Mouse (Mus musculus) mouse trophoblast stem cell (cell line): ENCODE measurements around the gene Mecom.

Experiments
- in situ Hi-C, 2 experiments: fragments of 300-500 bp; cut with MseI, MboI; formaldehyde crosslinking; loops; 2 replicates in 1 of 2; 3 replicates in 1 of 2; pipeline ENCODE4 v1.15.1; 2025

The Mecom gene

DNA sequence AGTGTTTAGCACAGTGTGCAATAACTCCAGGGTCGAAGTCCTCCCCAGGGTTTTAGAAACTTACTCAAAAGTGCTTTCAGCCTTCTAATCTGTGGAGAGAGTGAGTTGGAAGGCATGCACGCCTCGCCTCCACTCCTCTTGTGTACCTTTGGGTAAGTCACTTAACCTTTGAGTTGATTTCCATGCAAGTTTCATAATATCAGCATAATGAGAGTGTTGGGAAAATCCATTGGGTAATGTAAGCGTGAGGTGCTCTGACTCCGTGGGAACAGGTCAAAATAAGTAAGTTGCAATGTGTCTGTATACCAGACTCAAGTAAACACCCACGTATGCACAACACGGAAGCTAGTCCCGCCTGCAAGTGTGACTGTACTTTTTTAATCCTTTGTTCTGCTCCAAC is 528.4 kb downstream of the Mecom start:
- in situ Hi-C loops, result loop anchor here (10.0 kb wide), 2 partner anchors 145 to 495 kb away; no protein-coding TSS in a partner anchor

DNA sequence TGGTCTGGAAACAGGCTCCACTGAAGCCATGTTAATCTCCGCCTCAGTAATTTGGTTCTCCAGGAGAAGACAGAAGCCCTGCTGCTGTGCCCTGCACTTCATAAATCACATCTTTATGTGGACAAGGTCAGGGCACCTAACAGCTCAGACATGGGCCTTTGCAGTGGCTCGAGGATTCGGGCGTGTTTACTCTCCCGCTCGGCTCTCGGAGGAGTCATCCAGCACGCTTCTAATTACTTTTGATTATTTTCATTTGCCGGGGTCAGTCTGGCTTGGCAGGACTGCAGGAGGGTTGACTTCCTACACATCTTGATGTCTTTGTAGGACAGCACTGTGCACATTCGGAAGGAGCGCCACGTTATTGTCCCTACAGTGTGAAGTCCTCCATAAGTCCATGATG is 529.6 kb downstream of the Mecom start:
- in situ Hi-C loops, result loop anchor here (10.0 kb wide), 2 partner anchors 147 to 497 kb away; no protein-coding TSS in a partner anchor

GRCm38 (mm10) chr3:30016766-30017165 is 531.0 kb downstream of the Mecom start:
- in situ Hi-C loops, result loop anchor here (10.0 kb wide), 2 partner anchors 148 to 498 kb away; no protein-coding TSS in a partner anchor

DNA sequence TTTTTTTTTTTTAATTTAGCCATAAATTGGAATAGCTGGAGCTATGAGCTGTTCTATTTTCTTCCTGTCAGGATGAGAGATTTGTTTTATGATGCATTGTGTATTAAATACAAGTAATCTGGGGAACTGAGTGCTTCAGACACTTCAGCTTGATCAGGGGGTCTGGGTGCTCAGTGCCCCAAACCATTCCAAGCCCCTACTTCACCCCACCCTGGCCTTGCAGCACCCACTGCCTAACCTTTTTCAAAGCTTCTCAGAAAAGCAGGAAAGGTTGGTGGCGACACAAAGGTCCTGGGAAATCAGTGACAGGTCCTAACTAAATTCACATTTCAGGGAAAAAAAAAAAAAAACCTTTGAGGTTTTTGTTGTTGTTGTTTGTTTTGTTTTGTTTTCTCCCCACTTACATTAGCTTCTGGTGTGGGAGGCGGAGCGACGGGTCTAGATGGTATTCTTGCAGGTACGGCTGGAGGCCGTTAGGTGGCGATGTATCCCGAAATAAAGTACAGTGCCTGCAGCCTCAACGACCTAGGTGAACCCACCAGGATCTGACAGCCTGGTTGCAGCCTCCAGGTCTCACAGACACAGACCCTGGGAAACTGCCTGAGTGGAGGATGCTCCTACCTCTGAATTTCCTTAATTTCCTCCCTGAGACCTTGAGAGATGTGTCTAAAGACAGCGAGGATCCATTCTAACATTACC is 532.7 kb downstream of the Mecom start:
- in situ Hi-C loops, result loop anchor here (10.0 kb wide), 2 partner anchors 150 to 500 kb away; no protein-coding TSS in a partner anchor

DNA sequence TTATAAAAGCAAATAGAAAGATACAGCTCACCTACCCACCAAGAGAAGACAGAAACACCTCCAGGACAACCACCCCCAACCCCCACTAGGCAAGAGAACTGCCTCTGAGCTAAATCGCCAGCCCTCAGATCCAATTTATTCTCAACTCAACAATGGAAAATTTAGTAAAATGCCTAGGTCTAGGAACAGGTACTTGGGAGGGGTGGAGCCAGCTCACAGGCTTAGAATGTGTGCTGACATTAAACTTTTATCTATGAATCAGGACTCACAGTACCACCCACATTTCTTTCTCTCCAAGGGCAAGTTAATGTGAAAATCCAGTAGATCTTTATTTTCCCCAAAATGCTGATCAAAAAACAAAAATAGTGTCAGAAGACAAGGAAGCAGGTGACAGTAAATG is 533.5 kb downstream of the Mecom start:
- in situ Hi-C loops, result loop anchor here (10.0 kb wide), 2 partner anchors 151 to 501 kb away; no protein-coding TSS in a partner anchor

GRCm38 (mm10) chr3:30013416-30013815 is 534.4 kb downstream of the Mecom start:
- in situ Hi-C loops, result loop anchor here (10.0 kb wide), 2 partner anchors 151 to 501 kb away; no protein-coding TSS in a partner anchor

DNA sequence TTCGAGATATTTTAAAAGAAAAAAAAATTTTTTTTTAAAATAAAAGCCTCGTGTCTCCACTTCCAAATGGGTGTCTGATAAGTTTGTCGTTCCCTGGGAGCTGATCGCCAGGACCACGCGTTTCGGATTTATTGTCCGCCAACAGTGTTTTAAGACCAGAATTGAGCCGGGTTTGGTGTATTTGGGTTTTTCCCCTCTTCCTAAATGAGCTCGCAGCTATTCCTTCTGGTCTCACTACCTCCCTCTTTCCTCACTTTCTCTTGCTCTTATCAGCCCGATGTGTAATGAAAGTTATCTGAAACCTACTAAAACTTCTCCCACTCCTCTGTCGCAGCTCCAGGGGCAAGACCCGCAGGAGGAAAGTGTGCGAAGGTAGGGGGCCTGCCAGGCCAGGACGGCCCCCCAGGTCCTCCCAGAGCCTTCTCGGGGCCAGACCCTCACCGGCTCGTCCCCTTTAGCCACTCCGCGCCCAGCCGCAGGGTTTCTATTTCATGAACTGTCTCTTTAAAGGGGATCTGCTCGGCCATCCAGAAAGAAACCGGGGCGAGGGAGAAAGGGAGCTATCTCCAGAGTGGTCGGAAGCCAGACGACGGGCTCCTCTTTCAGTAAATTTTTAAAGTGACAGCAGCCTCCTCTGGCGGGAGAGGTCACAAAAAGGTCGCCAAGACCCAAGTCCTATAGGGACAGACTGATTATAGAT is 535.0 kb downstream of the Mecom start:
- in situ Hi-C loops, result loop anchor here (10.0 kb wide), 2 partner anchors 152 to 502 kb away; no protein-coding TSS in a partner anchor

DNA sequence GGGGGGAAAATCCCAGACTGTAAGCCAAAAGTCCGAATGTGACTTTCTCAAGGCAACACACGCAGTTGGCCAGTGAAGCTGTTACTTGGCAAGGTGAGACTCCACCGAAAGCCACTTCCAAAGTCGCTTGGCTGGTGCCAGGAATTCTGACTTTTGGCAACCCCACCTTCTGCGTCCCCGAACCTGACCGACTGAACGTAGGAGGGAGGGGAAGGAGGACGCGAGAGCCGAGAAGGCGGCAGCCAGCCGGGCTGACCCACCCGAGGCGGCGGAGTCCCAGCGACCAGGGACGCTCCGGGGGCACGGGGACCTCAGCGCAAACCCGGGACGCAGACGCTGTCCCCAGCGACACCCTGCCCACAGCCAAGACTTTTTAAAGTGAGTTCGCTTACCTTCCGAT is 535.7 kb downstream of the Mecom start:
- in situ Hi-C loops, result loop anchor here (10.0 kb wide), 2 partner anchors 153 to 503 kb away; no protein-coding TSS in a partner anchor

DNA sequence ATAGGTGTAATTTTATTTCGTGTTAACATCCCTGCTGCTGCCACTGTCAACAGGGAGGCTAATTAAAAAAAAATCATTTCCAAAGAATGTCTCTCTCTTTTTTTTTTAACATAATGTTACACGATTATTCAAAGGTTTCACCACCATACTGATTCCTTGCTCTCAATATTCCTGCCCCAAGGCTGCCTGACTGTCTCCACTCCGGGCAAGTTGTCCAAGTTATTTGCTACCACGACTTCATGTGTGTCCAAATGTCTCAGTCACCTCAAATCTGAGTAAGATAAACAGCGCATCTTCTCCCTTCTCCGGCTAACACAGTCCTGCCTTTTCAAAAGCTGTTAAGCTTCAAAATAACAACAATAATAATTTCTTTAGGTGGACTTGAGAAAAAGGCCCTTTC is 536.1 kb downstream of the Mecom start:
- in situ Hi-C loops, result loop anchor here (10.0 kb wide), 2 partner anchors 153 to 503 kb away; no protein-coding TSS in a partner anchor

DNA sequence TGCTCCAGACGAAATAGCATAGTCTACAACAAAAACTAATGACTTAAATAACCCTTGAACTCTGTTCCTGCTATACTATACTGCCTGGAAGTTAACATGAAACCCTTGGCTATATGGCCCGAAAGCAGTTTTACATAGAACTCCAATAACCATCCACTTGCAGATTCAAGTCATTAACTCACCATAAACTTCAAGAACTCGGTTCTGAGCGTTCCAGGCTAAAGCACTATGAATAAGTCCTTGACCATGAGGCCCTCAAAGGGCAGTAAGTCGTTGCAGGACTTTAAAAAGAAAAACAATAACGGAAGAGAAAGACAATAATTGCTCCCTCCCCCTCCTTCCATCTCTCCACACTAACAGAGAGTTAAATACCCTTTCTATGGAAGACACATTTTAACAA is 536.9 kb downstream of the Mecom start:
- in situ Hi-C loops, result loop anchor here (10.0 kb wide), 2 partner anchors 154 to 504 kb away; no protein-coding TSS in a partner anchor

DNA sequence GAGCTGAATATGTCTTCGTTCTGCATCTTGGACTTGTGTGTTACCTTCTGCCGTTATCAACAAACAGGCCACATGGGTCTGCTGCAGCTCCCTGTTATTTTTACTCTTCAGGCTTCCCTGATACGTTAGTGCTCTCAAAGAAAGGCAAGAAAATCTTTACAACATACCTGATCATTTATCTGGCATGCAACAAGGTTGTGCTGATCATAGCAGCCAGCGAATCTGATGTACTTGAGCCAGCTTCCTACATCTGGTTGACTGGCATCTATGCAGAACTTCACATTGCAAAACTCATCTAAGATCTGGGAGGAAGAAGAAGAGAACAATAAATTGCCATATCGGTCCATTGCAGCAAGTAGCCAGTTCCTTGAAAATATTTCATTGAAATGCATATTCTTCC is 538.2 kb downstream of the Mecom start:
- in situ Hi-C loops, result no loop called here

GRCm38 (mm10) chr3:30004888-30005405 is 542.9 kb downstream of the Mecom start:
- in situ Hi-C loops, result no loop called here

DNA sequence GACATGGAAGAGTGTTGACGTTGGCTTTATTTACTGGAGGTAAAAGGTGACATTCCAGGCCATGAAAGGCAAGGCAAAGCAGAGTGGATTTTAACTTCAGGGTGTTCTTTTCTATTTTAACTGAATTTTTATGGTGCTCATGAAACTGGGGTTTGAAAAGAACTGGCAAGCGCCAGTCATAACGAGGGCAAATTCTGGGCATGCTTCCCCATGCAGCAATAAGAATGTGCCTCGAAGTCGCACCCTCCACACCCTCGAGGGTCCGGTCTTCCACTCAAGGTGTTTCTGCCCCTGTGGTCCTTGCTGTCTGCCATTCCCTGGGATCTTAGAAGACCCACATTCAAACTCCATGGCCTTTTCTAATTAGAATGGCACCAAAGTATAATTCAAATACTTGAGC is 547.5 kb downstream of the Mecom start:
- in situ Hi-C loops, result no loop called here

- in situ Hi-C loops, result no loop called here
Observed at GRCm38 (mm10) chr3:29999035-29999434, 548.8 kb downstream of the Mecom start.

- in situ Hi-C loops, result no loop called here
Observed at GRCm38 (mm10) chr3:29997068-29997467, 550.7 kb downstream of the Mecom start.

DNA sequence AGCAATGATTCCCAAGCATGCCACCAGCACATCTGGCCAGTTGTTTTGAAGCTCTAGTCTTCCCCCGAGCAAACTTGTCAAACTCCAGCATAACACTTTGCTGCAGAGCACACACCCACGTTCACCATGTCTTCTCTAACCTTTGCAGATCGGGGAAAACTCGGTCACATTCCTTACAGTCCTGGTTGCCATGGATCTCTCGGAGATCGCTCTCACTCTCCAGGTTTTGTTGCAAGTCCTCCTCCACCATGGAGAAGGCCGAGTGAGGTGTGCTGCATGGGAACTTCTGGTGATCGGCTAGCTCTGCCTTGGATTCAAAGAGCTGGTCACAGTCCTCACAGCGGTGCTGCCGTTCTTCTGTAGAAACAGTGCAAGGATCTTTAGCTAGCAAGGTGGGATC is 554.5 kb downstream of the Mecom start:
- in situ Hi-C loops, result no loop called here

GRCm38 (mm10) chr3:29991523-29991922 is 556.3 kb downstream of the Mecom start:
- in situ Hi-C loops, result no loop called here

- in situ Hi-C loops, result no loop called here
Observed at GRCm38 (mm10) chr3:29984431-29984830, 563.4 kb downstream of the Mecom start.

DNA sequence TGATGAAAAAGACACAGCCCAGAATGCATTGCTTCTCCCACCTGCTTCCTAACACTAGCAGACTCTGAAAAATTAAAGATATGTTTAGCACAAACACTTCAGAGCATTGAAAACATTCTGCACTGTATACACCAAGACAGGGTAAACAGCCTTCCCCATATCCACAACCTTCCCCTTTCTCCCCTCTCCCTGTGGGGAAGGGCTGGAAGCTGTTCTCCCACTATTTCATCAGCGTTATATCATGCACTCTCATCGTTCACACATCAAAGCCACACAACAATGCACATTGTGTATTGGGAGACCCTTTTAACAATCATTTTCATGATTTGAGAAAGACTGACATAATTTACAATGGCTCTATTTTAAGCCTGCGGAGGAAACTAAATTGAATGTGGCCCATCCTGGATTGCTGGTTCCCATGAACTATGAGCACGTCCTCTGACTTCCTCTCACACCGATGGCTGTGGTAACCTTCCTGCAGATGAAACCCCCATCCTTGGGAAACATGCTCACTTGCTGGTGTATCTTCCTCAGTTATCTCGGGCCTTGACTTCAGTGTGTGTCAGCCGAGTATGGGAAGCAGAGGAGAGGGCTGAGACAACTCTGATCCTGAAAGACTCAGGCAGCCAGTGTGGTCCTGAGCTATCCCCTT is 566.4 kb downstream of the Mecom start:
- in situ Hi-C loops, result no loop called here

GRCm38 (mm10) chr3:29980531-29980930 is 567.3 kb downstream of the Mecom start:
- in situ Hi-C loops, result no loop called here

GRCm38 (mm10) chr3:29976580-29976979 is 571.2 kb downstream of the Mecom start:
- in situ Hi-C loops, result no loop called here
